Mouse (Mus musculus) E14TG2a.4 (cell line): ENCODE measurements around the gene Thumpd3.

Experiments
- CTCF ChIP-seq: conservative IDR thresholded peaks from 2 replicates; pipeline ENCODE4 v1.5.1; 2014; ENCODE audit warnings: low read length
- POU5F1 ChIP-seq: IDR thresholded peaks from 2 replicates; pipeline ENCODE4 v1.6.1; 2014; ENCODE audit warnings: low read length, borderline replicate concordance

DNA sequence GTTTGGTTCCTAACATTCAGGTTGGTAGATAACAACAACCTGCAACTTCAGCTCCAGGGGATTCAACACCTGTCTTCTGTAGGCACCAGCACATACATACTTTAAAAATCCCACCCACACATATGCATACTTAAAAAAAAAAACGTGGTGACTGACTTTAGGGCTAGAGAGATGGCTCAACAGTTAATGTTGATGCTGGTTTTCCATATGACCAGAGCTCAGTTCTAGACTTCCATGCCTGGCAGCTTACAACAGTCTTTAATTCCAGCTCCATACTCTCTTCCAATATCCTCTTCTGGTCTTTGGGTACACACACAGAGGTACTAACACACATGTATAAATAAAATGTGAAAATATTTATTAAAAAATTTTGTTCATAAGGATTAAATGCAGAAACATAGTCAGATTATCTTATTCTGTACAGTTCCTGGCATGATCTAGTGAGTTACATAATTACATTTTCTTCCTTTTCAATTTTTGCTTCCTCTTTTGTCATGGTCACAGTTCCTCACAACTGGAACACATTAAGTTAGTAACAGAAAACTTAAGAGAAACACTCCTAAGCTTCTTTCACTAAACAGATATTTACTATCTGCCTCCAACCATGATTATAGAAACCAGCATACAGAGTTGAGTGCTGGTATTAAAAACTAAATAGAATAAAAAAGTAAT lies 15.0 kb downstream of the Thumpd3 start:
- TF ChIP-seq CTCF (no peak), POU5F1 (no peak)
